Mouse (Mus musculus) CH12.LX (cell line): ENCODE data around the gene BC016579.

Experiments
- CTCF ChIP-seq, 2 experiments: IDR thresholded peaks in 1 of 2; conservative IDR thresholded peaks in 1 of 2; 2 replicates each; pipeline ENCODE4 v1.5.1; 2011 to 2012; ENCODE audit warnings: low read depth in 2 of 2, low read length in 2 of 2, improper control_type of control experiment in 1 of 2, inconsistent platforms in 1 of 2, mild to moderate bottlenecking in 1 of 2, moderate library complexity in 1 of 2
- JUN ChIP-seq: IDR thresholded peaks from 2 replicates; pipeline ENCODE4 v1.6.1; 2011; ENCODE audit warnings: low read depth, mild to moderate bottlenecking, low read length, improper control_type of control experiment, moderate library complexity; ENCODE audit not compliant: insufficient read depth
- MAFK ChIP-seq: IDR thresholded peaks from 2 replicates; pipeline ENCODE4 v1.6.1; 2011; ENCODE audit warnings: low read length, improper control_type of control experiment; ENCODE audit not compliant: insufficient replicate concordance
- MAX ChIP-seq: IDR thresholded peaks from 2 replicates; pipeline ENCODE4 v1.6.1; 2011; ENCODE audit warnings: low read length, improper control_type of control experiment
- POLR2A ChIP-seq: IDR thresholded peaks from 2 replicates; pipeline ENCODE4 v1.6.1; 2011; ENCODE audit warnings: low read depth, mild to moderate bottlenecking, improper control_type of control experiment, low read length
- RAD21 ChIP-seq: IDR thresholded peaks from 2 replicates; pipeline ENCODE4 v1.6.1; 2011; ENCODE audit warnings: low read depth, mild to moderate bottlenecking, low read length, improper control_type of control experiment, moderate library complexity
- USF1 ChIP-seq: IDR thresholded peaks from 2 replicates; pipeline ENCODE4 v1.6.1; 2014; ENCODE audit warnings: low read depth, mild to moderate bottlenecking, inconsistent platforms, low read length, improper control_type of control experiment
- ZNF384 ChIP-seq: IDR thresholded peaks from 2 replicates; pipeline ENCODE4 v1.6.1; 2012; ENCODE audit warnings: low read depth, low read length, improper control_type of control experiment, inconsistent platforms

DNA sequence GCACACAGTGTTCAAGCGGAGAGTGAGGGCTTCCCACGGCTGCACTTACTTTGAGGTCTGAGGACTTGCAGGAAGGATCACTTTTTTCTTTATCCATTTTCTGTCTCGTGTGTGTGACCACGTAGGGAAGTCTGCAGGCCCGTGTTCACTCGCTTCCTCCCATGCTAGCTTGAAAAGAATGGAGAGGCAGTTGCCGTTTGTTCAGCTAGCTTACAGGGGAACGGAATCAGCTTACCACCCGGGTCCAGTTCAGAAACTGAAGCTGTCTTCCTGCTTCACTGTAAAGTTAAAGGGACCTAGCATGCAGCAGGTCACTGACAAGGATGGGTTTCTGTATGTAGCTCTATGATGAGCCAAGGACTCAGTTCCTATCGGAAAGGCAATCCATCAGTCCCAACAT is 39.7 kb upstream of the BC016579 start, which contains the start of gene Tmprss7:
- no peak for TF ChIP-seq MAFK
- TF ChIP-seq POLR2A = no peak
- no peak for TF ChIP-seq MAX
- no peak for TF ChIP-seq JUN
- no peak for TF ChIP-seq CTCF (conservative IDR thresholded peaks at IDR 0.05 in 1 of 2, IDR thresholded peaks at IDR 0.05 in 1 of 2; ENCODE audit: low read depth in 2 of 2, low read length in 2 of 2)
- no peak for TF ChIP-seq ZNF384
- no peak for TF ChIP-seq USF1
- TF ChIP-seq RAD21 = no peak
